Mouse (Mus musculus): Measurements from ENCODE around the gene Men1. TPM values are rescaled to one million over a fixed set of nuclear protein-coding genes. Genes with fewer than 3 reads are reported as not detected.

Gene Men1
- polyA plus RNA-seq, 1 experiment from 2014 or later = 71.4 TPM

DNA sequence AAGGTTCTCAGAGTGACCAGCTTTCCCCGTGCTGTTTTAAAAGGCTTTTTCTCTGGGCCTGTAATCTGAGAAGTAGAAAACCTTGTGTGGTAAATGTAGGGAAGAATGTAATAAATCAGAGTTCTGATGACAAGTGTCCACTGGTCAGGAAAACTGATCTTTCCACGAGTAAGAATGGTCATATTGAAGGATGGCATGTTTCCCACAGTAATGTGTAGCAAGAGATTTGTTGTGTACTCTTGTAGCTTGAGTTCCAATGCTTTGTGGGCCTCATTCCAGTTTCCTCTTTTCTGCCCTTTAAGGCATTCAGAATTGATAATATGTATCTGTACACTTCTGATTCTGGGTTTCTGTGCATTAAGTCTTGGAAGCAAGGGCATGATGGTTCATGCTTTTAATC, 30.1 kb downstream of the Men1 start:
- no peaks in the 10 kb centered on the region for H3K9me3 ChIP-seq (replicated peaks; ENCODE audit: control insufficient read depth, low read length, poor library complexity, severe bottlenecking)

DNA sequence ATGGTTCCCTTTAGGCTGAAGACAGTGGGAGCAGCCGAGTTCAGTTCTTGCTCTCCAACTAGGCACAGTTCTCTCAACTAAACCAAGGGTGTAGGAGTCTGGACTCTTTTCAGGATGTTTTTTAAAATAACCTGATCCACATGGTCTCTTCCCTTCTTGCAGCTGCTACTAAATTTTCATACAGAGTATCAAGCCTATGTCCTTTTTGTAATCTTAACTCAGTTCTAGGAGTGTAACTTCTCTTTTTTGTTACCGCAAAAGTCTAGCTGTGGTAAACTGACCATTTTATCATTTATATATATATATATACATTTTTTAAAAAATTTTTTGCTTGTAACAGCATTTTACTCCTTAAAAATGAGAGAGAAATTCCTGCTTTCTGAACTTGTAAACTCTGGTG, 35.4 kb downstream of the Men1 start:
- Histone ChIP-seq H3K4me3 (ENCODE audit: low read depth, low read length) (no peak overlapping the region), H3K9me3 (replicated peaks; ENCODE audit: control insufficient read depth, low read length, poor library complexity, severe bottlenecking) (no peaks in the 10 kb centered on the region), H3K9ac (ENCODE audit: low read depth, low read length) (no peak overlapping the region), H3K4me1 (ENCODE audit: control insufficient read depth, insufficient read depth, low read length) (peaks cover 14% of the 10 kb centered on the region), H3K4me2 (ENCODE audit: low read length) (no peak overlapping the region), H3K27me3 (ENCODE audit: control insufficient read depth, insufficient read depth, low read depth, low read length) (no peaks in the 10 kb centered on the region), H3K27ac (ENCODE audit: low read length) (no peak overlapping the region), H3K36me3 (ENCODE audit: control insufficient read depth, insufficient read depth, low read length) (peaks cover 67% of the 10 kb centered on the region)
- 88% methylated on average over 2 of the region's 2 CpGs for WGBS
- no peak for ATAC-seq

More for the DNA sequence above, 30.1 kb downstream of the Men1 start:
- Histone ChIP-seq H3K4me2 (ENCODE audit: low read length) (peak overlapping the region; percentile 87), H3K9ac (ENCODE audit: low read depth, low read length) (peak overlapping the region; percentile 99), H3K4me1 (ENCODE audit: control insufficient read depth, insufficient read depth, low read length) (peaks cover 27% of the 10 kb centered on the region), H3K4me3 (ENCODE audit: low read depth, low read length) (peak overlapping the region; percentile 100), H3K36me3 (ENCODE audit: control insufficient read depth, insufficient read depth, low read length) (peaks cover 26% of the 10 kb centered on the region), H3K27ac (ENCODE audit: low read length) (peak overlapping the region; percentile 99; the same call in 1 of the 2 replicates), H3K27me3 (ENCODE audit: control insufficient read depth, insufficient read depth, low read depth, low read length) (no peaks in the 10 kb centered on the region)
- ATAC-seq = no peak
- 5% methylated on average over 2 of the region's 2 CpGs for WGBS

DNA sequence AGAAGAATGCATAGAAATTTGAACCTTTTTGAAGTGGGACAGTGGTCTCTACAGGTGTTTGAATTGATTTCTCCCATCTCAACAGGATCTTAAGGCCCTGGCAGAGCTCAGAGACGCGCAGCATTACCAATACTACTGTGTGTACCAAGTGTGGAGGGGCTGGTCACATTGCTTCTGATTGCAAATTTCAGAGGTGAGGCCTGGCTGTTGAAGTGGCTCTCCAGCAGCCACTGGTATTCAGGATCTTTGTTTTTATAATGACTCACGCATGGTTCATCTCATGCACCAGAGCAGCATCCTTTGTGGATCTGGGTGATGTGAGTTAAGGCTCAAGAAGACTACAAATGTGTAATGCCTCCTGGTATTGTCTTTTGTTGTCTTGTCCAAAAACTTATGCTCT, 37.7 kb downstream of the Men1 start:
- 92% methylated on average over 3 of the region's 3 CpGs for WGBS
- ATAC-seq = no peak

DNA sequence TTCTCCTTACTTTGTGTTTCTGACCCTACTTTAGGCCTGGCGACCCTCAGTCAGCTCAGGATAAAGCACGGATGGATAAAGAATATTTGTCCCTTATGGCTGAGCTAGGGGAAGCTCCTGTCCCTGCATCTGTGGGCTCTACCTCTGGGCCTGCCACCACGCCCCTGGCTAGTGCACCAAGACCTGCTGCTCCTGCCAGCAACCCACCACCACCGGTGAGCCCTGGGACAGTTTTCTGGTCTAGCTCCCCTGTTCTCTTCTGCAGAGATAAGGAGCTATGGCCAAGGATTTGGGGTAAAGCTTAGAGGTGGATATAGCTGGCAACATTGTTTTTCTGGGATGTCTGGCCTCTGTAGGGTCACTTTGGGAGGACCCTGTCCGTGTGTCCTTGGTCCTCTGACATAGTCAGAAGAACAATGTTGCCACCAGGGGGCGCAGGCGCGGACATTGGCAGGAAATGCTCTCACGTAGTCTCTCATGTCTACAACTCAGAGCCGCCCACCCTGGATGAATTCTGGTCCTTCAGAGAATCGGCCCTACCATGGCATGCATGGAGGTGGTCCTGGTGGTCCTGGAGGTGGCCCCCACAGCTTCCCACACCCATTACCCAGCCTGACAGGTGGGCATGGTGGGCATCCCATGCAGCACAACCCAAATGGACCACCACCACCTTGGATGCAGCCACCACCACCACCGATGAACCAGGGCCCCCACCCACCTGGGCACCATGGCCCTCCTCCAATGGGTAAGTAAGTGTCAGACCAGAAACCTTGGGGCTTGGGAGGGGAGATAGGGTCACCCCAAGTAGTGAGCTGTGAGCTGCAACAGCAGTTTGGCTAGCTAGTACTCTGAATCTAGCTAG, 39.0 kb downstream of the Men1 start:
- Histone ChIP-seq H3K9ac (ENCODE audit: low read depth, low read length) (no peak overlapping the region), H3K4me2 (ENCODE audit: low read length) (no peak overlapping the region), H3K36me3 (ENCODE audit: control insufficient read depth, insufficient read depth, low read length) (peaks cover 72% of the 10 kb centered on the region), H3K4me1 (ENCODE audit: control insufficient read depth, insufficient read depth, low read length) (no peaks in the 10 kb centered on the region), H3K4me3 (ENCODE audit: low read depth, low read length) (no peak overlapping the region), H3K27me3 (ENCODE audit: control insufficient read depth, insufficient read depth, low read depth, low read length) (no peaks in the 10 kb centered on the region), H3K9me3 (replicated peaks; ENCODE audit: control insufficient read depth, low read length, poor library complexity, severe bottlenecking) (no peaks in the 10 kb centered on the region), H3K27ac (ENCODE audit: low read length) (no peak overlapping the region)
- ATAC-seq = peak; percentile 41
- 57% methylated on average over 12 of the region's 12 CpGs for WGBS

More for the DNA sequence above, 37.7 kb downstream of the Men1 start:
- H3K4me1 ChIP-seq (ENCODE audit: control insufficient read depth, insufficient read depth, low read length) = peaks cover 2% of the 10 kb centered on the region; the same call in 1 of the 2 replicates
- no peak overlapping the region for H3K4me3 ChIP-seq (ENCODE audit: low read depth, low read length)
- no peak overlapping the region for H3K27ac ChIP-seq (ENCODE audit: low read length)
- no peak overlapping the region for H3K4me2 ChIP-seq (ENCODE audit: low read length)
- H3K36me3 ChIP-seq (ENCODE audit: control insufficient read depth, insufficient read depth, low read length) = peaks cover 70% of the 10 kb centered on the region
- H3K9me3 ChIP-seq (replicated peaks; ENCODE audit: control insufficient read depth, low read length, poor library complexity, severe bottlenecking) = no peaks in the 10 kb centered on the region
- no peak overlapping the region for H3K9ac ChIP-seq (ENCODE audit: low read depth, low read length)
- H3K27me3 ChIP-seq (ENCODE audit: control insufficient read depth, insufficient read depth, low read depth, low read length) = no peaks in the 10 kb centered on the region

DNA sequence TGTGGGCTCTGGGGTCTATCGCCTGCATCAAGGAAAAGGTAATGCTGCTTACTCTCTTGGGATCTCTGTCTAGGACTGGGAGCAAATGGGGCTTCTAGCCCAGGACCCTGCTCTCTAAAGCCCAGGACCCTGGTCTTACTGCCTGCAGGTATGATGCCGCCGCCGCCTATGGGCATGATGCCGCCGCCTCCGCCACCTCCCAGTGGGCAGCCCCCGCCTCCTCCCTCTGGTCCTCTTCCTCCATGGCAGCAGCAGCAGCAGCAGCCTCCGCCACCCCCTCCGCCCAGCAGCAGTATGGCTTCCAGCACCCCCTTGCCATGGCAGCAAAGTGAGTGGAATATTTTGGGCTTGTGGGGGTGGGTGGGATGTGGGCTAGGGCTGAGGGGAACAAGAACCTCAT, 39.8 kb downstream of the Men1 start:
- no peak for ATAC-seq
- no peaks in the 10 kb centered on the region for H3K4me1 ChIP-seq (ENCODE audit: control insufficient read depth, insufficient read depth, low read length)
- no peak overlapping the region for H3K4me3 ChIP-seq (ENCODE audit: low read depth, low read length)
- 98% methylated on average over 10 of the region's 10 CpGs for WGBS
- no peak overlapping the region for H3K9ac ChIP-seq (ENCODE audit: low read depth, low read length)
- no peaks in the 10 kb centered on the region for H3K9me3 ChIP-seq (replicated peaks; ENCODE audit: control insufficient read depth, low read length, poor library complexity, severe bottlenecking)
- H3K27ac ChIP-seq (ENCODE audit: low read length) = no peak overlapping the region
- H3K4me2 ChIP-seq (ENCODE audit: low read length) = no peak overlapping the region
- peaks cover 68% of the 10 kb centered on the region for H3K36me3 ChIP-seq (ENCODE audit: control insufficient read depth, insufficient read depth, low read length)
- no peaks in the 10 kb centered on the region for H3K27me3 ChIP-seq (ENCODE audit: control insufficient read depth, insufficient read depth, low read depth, low read length)

DNA sequence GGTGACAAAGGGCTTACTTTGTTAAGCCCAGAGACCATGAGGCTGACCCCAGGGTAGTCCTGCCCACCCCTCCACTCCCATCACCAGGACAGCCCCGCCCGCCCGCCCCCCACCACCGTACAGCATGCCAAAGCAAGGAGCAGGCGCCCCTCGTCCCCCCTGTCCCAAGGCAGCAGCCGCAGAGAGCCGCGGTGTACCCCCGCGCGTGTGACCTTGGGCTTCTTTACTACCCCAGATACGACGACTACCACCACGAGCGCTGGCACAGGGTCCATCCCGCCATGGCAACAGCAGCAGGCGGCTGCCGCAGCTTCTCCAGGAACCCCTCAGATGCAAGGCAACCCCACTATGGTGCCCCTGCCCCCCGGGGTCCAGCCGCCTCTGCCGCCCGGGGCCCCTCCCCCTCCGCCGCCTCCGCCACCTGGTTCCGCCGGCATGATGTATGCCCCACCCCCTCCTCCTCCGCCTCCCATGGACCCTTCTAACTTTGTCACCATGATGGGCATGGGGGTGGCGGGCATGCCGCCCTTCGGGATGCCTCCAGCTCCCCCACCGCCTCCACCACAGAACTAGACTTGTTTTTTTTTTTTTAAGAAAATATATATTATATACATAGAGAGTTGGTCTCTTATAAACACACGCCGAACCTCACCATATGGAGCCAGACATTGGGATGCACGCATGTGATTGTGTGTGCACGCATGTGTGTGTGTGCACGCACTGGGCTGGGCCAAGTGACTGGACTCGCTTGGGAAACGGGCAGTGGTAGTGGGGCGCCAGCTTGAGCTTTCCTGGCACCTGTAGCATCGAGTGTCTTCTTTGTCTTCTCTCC, 40.9 kb downstream of the Men1 start:
- Histone ChIP-seq H3K9ac (ENCODE audit: low read depth, low read length) (no peak overlapping the region), H3K36me3 (ENCODE audit: control insufficient read depth, insufficient read depth, low read length) (peaks cover 65% of the 10 kb centered on the region), H3K4me3 (ENCODE audit: low read depth, low read length) (no peak overlapping the region), H3K4me1 (ENCODE audit: control insufficient read depth, insufficient read depth, low read length) (no peaks in the 10 kb centered on the region), H3K9me3 (replicated peaks; ENCODE audit: control insufficient read depth, low read length, poor library complexity, severe bottlenecking) (no peaks in the 10 kb centered on the region), H3K27me3 (ENCODE audit: control insufficient read depth, insufficient read depth, low read depth, low read length) (no peaks in the 10 kb centered on the region), H3K4me2 (ENCODE audit: low read length) (no peak overlapping the region), H3K27ac (ENCODE audit: low read length) (no peak overlapping the region)
- 0 out of 2 replicates have a peak, but pooled peaks have one; percentile 6 for ATAC-seq
- WGBS = 93% methylated on average over 30 of the region's 42 CpGs

DNA sequence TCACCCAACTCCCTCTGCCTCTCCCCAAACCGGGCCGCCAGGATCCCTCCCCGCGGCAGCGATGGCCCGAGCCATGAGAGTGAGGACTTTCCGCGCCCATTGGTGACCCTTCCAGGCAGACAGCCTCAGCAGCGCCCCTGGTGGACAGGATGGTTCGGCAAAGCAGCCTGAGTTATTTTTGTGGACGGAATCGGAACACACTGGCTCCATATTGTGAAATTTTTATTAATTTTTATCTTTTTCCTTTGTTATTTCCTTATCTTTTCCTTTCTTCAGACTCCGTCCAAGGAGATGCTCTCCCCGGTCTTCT, 41.4 kb downstream of the Men1 start:
- no peak overlapping the region for H3K4me2 ChIP-seq (ENCODE audit: low read length)
- no peaks in the 10 kb centered on the region for H3K9me3 ChIP-seq (replicated peaks; ENCODE audit: control insufficient read depth, low read length, poor library complexity, severe bottlenecking)
- 64% methylated on average over 14 of the region's 14 CpGs for WGBS
- no peak overlapping the region for H3K4me3 ChIP-seq (ENCODE audit: low read depth, low read length)
- no peak overlapping the region for H3K9ac ChIP-seq (ENCODE audit: low read depth, low read length)
- no peak overlapping the region for H3K27ac ChIP-seq (ENCODE audit: low read length)
- peaks cover 59% of the 10 kb centered on the region for H3K36me3 ChIP-seq (ENCODE audit: control insufficient read depth, insufficient read depth, low read length)
- no peaks in the 10 kb centered on the region for H3K4me1 ChIP-seq (ENCODE audit: control insufficient read depth, insufficient read depth, low read length)
- H3K27me3 ChIP-seq (ENCODE audit: control insufficient read depth, insufficient read depth, low read depth, low read length) = no peaks in the 10 kb centered on the region
- ATAC-seq = no peak

DNA sequence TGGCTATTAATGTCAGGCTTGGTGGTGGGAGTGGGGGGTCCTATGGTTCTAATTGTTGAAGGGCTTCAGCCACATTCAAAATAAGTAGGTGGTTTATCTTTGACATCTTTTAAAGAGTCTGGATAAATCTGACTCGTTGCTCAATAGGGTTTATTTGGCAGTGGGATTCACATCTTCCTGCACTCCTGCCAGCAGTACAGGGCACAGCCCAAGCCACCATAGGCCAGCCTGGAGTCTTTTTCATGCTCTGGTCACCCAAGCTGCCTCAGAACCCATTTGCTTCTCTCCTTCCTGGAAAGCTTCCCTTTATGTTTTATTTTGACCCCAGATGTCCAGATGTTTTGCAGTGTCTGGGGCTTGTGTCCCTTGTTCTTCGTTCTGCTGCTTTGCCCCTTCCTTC, 41.9 kb downstream of the Men1 start:
- 82% methylated on average over 2 of the region's 2 CpGs for whole genome bisulfite sequencing
- no peak overlapping the region for H3K4me3 ChIP-seq (ENCODE audit: low read depth, low read length)
- no peak for ATAC-seq
- no peak overlapping the region for H3K4me2 ChIP-seq (ENCODE audit: low read length)
- H3K4me1 ChIP-seq (ENCODE audit: control insufficient read depth, insufficient read depth, low read length) = no peaks in the 10 kb centered on the region
- no peak overlapping the region for H3K27ac ChIP-seq (ENCODE audit: low read length)
- H3K9ac ChIP-seq (ENCODE audit: low read depth, low read length) = no peak overlapping the region
- no peaks in the 10 kb centered on the region for H3K9me3 ChIP-seq (replicated peaks; ENCODE audit: control insufficient read depth, low read length, poor library complexity, severe bottlenecking)
- peaks cover 56% of the 10 kb centered on the region for H3K36me3 ChIP-seq (ENCODE audit: control insufficient read depth, insufficient read depth, low read length)
- no peaks in the 10 kb centered on the region for H3K27me3 ChIP-seq (ENCODE audit: control insufficient read depth, insufficient read depth, low read depth, low read length)
